Mouse (Mus musculus) kidney, adult 11 months (tissue): ENCODE data around the gene Pkp4.

Experiments
- DNase-seq: peaks from one replicate; pipeline ENCODE4 v3.0.0; 2022

The Pkp4 gene

GRCm38 (mm10) chr2:59184107-59185064 is 23.7 kb downstream of the Pkp4 start:
- no peak for DNase-seq

GRCm38 (mm10) chr2:59186122-59186521 is 25.5 kb downstream of the Pkp4 start:
- peak; percentile 85 for DNase-seq

- DNase-seq = no peak
These were observed 26.3 kb downstream of the Pkp4 start for GRCm38 (mm10) chr2:59186966-59187365.

GRCm38 (mm10) chr2:59188306-59188705 is 27.7 kb downstream of the Pkp4 start:
- no peak for DNase-seq

GRCm38 (mm10) chr2:59189661-59190185 is 29.1 kb downstream of the Pkp4 start:
- DNase-seq = no peak

- DNase-seq = peak; percentile 50
These were observed 29.5 kb downstream of the Pkp4 start for GRCm38 (mm10) chr2:59190186-59190585.

- no peak for DNase-seq
These were observed 30.8 kb downstream of the Pkp4 start for GRCm38 (mm10) chr2:59191466-59191865.

GRCm38 (mm10) chr2:59193117-59193516 is 32.5 kb downstream of the Pkp4 start:
- DNase-seq = no peak

- DNase-seq = no peak
These were observed 36.5 kb downstream of the Pkp4 start for GRCm38 (mm10) chr2:59197156-59197555.

- DNase-seq = no peak
These were observed 38.9 kb downstream of the Pkp4 start for GRCm38 (mm10) chr2:59199476-59199976.

- DNase-seq = no peak
These were observed 39.9 kb downstream of the Pkp4 start for GRCm38 (mm10) chr2:59200511-59200910.

GRCm38 (mm10) chr2:59202930-59203329 is 42.3 kb downstream of the Pkp4 start:
- DNase-seq = no peak

GRCm38 (mm10) chr2:59203627-59204425 is 43.2 kb downstream of the Pkp4 start:
- no peak for DNase-seq

GRCm38 (mm10) chr2:59205092-59205491 is 44.4 kb downstream of the Pkp4 start:
- DNase-seq = no peak

- no peak for DNase-seq
These were observed 45.5 kb downstream of the Pkp4 start for GRCm38 (mm10) chr2:59206190-59206589.

- DNase-seq = no peak
These were observed 46.6 kb downstream of the Pkp4 start for GRCm38 (mm10) chr2:59207240-59207639.

- DNase-seq = no peak
These were observed 47.1 kb downstream of the Pkp4 start for GRCm38 (mm10) chr2:59207725-59208124.

- no peak for DNase-seq
These were observed 47.6 kb downstream of the Pkp4 start for GRCm38 (mm10) chr2:59208276-59208675.

- DNase-seq = no peak
These were observed 50.4 kb downstream of the Pkp4 start for GRCm38 (mm10) chr2:59211051-59211450.

GRCm38 (mm10) chr2:59212430-59212829 is 51.8 kb downstream of the Pkp4 start:
- no peak for DNase-seq

- DNase-seq = no peak
These were observed 52.2 kb downstream of the Pkp4 start for GRCm38 (mm10) chr2:59212846-59213245.

- DNase-seq = no peak
These were observed 57.3 kb downstream of the Pkp4 start for GRCm38 (mm10) chr2:59217931-59218330.
